Mouse (Mus musculus): Measurements from ENCODE around the gene Suclg2. TPM values are rescaled to one million over a fixed set of nuclear protein-coding genes. Genes with fewer than 3 reads are reported as not detected.

The Suclg2 gene
- polyA plus RNA-seq, 1 experiment: 16.2 TPM

GRCm38 (mm10) chr6:95649123-95649663 is 69.4 kb downstream of the Suclg2 start:
- Histone ChIP-seq H3K27ac (ENCODE audit: insufficient read depth, low read length) (no peak overlapping the region), H3K4me3 (replicated peaks; ENCODE audit: insufficient read depth, low read depth, low read length) (no peak overlapping the region), H3K27me3 (ENCODE audit: control insufficient read depth, insufficient read depth, low read length) (no peaks in the 10 kb centered on the region), H3K4me1 (ENCODE audit: control insufficient read depth, insufficient read depth, low read length) (no peaks in the 10 kb centered on the region)
- TF ChIP-seq POLR2A (IDR thresholded peaks at IDR 0.05; ENCODE audit: borderline replicate concordance, insufficient read depth, low read length) (no peak), CTCF (IDR thresholded peaks at IDR 0.05; ENCODE audit: borderline replicate concordance, insufficient read depth, low read depth, low read length) (no peak)
- 48% methylated on average over 10 of the region's 10 CpGs for WGBS
- no peak for DNase-seq

- H3K27me3 ChIP-seq (ENCODE audit: control insufficient read depth, insufficient read depth, low read length): no peaks in the 10 kb centered on the region; the same call in 1 of the 2 replicates
- H3K4me1 ChIP-seq (ENCODE audit: control insufficient read depth, insufficient read depth, low read length): no peaks in the 10 kb centered on the region
- H3K4me3 ChIP-seq (replicated peaks; ENCODE audit: insufficient read depth, low read depth, low read length): no peak overlapping the region
- DNase-seq: no peak
- H3K27ac ChIP-seq (ENCODE audit: insufficient read depth, low read length): no peak overlapping the region
- 98% methylated on average over 2 of the region's 2 CpGs for WGBS
- TF ChIP-seq POLR2A (IDR thresholded peaks at IDR 0.05; ENCODE audit: borderline replicate concordance, insufficient read depth, low read length): no peak
Observed at GRCm38 (mm10) chr6:95637416-95637815, 81.2 kb downstream of the Suclg2 start.

- DNase-seq: no peak
- Histone ChIP-seq H3K27me3 (ENCODE audit: control insufficient read depth, insufficient read depth, low read length) (no peaks in the 10 kb centered on the region; the same call in 1 of the 2 replicates), H3K27ac (ENCODE audit: insufficient read depth, low read length) (no peak overlapping the region), H3K4me1 (ENCODE audit: control insufficient read depth, insufficient read depth, low read length) (no peaks in the 10 kb centered on the region), H3K4me3 (replicated peaks; ENCODE audit: insufficient read depth, low read depth, low read length) (no peak overlapping the region)
- WGBS: 56% methylated on average over 2 of the region's 2 CpGs
- TF ChIP-seq POLR2A (IDR thresholded peaks at IDR 0.05; ENCODE audit: borderline replicate concordance, insufficient read depth, low read length): no peak
- no peak for TF ChIP-seq CTCF (IDR thresholded peaks at IDR 0.05; ENCODE audit: borderline replicate concordance, insufficient read depth, low read depth, low read length)
Observed at GRCm38 (mm10) chr6:95635411-95635810, 83.2 kb downstream of the Suclg2 start.

- no peak for DNase-seq
- H3K4me1 ChIP-seq (ENCODE audit: control insufficient read depth, insufficient read depth, low read length): no peaks in the 10 kb centered on the region
- no peak overlapping the region for H3K4me3 ChIP-seq (replicated peaks; ENCODE audit: insufficient read depth, low read depth, low read length)
- WGBS: 93% methylated on average over 7 of the region's 7 CpGs
- TF ChIP-seq CTCF (IDR thresholded peaks at IDR 0.05; ENCODE audit: borderline replicate concordance, insufficient read depth, low read depth, low read length) (no peak), POLR2A (IDR thresholded peaks at IDR 0.05; ENCODE audit: borderline replicate concordance, insufficient read depth, low read length) (no peak)
- H3K27ac ChIP-seq (ENCODE audit: insufficient read depth, low read length): no peak overlapping the region
- no peaks in the 10 kb centered on the region for H3K27me3 ChIP-seq (ENCODE audit: control insufficient read depth, insufficient read depth, low read length)
Observed at GRCm38 (mm10) chr6:95629071-95629470, 89.5 kb downstream of the Suclg2 start.

GRCm38 (mm10) chr6:95621821-95622220 is 96.8 kb downstream of the Suclg2 start:
- TF ChIP-seq POLR2A (IDR thresholded peaks at IDR 0.05; ENCODE audit: borderline replicate concordance, insufficient read depth, low read length): no peak
- no peak for TF ChIP-seq CTCF (IDR thresholded peaks at IDR 0.05; ENCODE audit: borderline replicate concordance, insufficient read depth, low read depth, low read length)
- Histone ChIP-seq H3K4me3 (replicated peaks; ENCODE audit: insufficient read depth, low read depth, low read length) (no peak overlapping the region), H3K27me3 (ENCODE audit: control insufficient read depth, insufficient read depth, low read length) (no peaks in the 10 kb centered on the region), H3K27ac (ENCODE audit: insufficient read depth, low read length) (no peak overlapping the region), H3K4me1 (ENCODE audit: control insufficient read depth, insufficient read depth, low read length) (no peaks in the 10 kb centered on the region)
- WGBS: 37% methylated on average over 2 of the region's 2 CpGs
- DNase-seq: peak; percentile 11 to 50

GRCm38 (mm10) chr6:95620804-95621203 is 97.8 kb downstream of the Suclg2 start:
- 48% methylated on average over 4 of the region's 4 CpGs for WGBS
- TF ChIP-seq CTCF (IDR thresholded peaks at IDR 0.05; ENCODE audit: borderline replicate concordance, insufficient read depth, low read depth, low read length): no peak
- no peak for TF ChIP-seq POLR2A (IDR thresholded peaks at IDR 0.05; ENCODE audit: borderline replicate concordance, insufficient read depth, low read length)

GRCm38 (mm10) chr6:95619817-95620216 is 98.8 kb downstream of the Suclg2 start:
- Histone ChIP-seq H3K27ac (ENCODE audit: insufficient read depth, low read length) (no peak overlapping the region), H3K4me3 (replicated peaks; ENCODE audit: insufficient read depth, low read depth, low read length) (no peak overlapping the region), H3K27me3 (ENCODE audit: control insufficient read depth, insufficient read depth, low read length) (no peaks in the 10 kb centered on the region), H3K4me1 (ENCODE audit: control insufficient read depth, insufficient read depth, low read length) (no peaks in the 10 kb centered on the region)
- DNase-seq: no peak
- TF ChIP-seq CTCF (IDR thresholded peaks at IDR 0.05; ENCODE audit: borderline replicate concordance, insufficient read depth, low read depth, low read length) (no peak), POLR2A (IDR thresholded peaks at IDR 0.05; ENCODE audit: borderline replicate concordance, insufficient read depth, low read length) (no peak)

More at GRCm38 (mm10) chr6:95620804-95621203, 97.8 kb downstream of the Suclg2 start:
- Histone ChIP-seq H3K4me1 (ENCODE audit: control insufficient read depth, insufficient read depth, low read length) (no peaks in the 10 kb centered on the region), H3K27me3 (ENCODE audit: control insufficient read depth, insufficient read depth, low read length) (no peaks in the 10 kb centered on the region), H3K27ac (ENCODE audit: insufficient read depth, low read length) (no peak overlapping the region), H3K4me3 (replicated peaks; ENCODE audit: insufficient read depth, low read depth, low read length) (no peak overlapping the region)
- DNase-seq: no peak

- H3K4me1 ChIP-seq (ENCODE audit: control insufficient read depth, insufficient read depth, low read length): no peaks in the 10 kb centered on the region
- no peaks in the 10 kb centered on the region for H3K27me3 ChIP-seq (ENCODE audit: control insufficient read depth, insufficient read depth, low read length)
- WGBS: 97% methylated on average over 4 of the region's 4 CpGs
- TF ChIP-seq POLR2A (IDR thresholded peaks at IDR 0.05; ENCODE audit: borderline replicate concordance, insufficient read depth, low read length): no peak
- no peak for DNase-seq
- H3K27ac ChIP-seq (ENCODE audit: insufficient read depth, low read length): no peak overlapping the region
- no peak overlapping the region for H3K4me3 ChIP-seq (replicated peaks; ENCODE audit: insufficient read depth, low read depth, low read length)
Observed at GRCm38 (mm10) chr6:95618434-95618833, 100.2 kb downstream of the Suclg2 start.

All from cerebellum, adult 2 months (tissue).